Mouse (Mus musculus): Measurements from ENCODE around the gene Wdr74. TPM values are rescaled to one million over a fixed set of nuclear protein-coding genes. Genes with fewer than 3 reads are reported as not detected.

The Wdr74 gene
- polyA plus RNA-seq, 1 experiment, result 50.2 TPM

- TF ChIP-seq POLR2A (IDR thresholded peaks at IDR 0.05; ENCODE audit: extremely low read depth, insufficient read depth, low read length), result no peak
- no peak for TF ChIP-seq CTCF (IDR thresholded peaks at IDR 0.05; ENCODE audit: extremely low read depth, insufficient read depth, low read length)
- H3K4me1 ChIP-seq (ENCODE audit: control insufficient read depth, insufficient read depth, low read length), result peaks cover 6% of the 10 kb centered on the region; the same call in 1 of the 2 replicates
- no peak overlapping the region for H3K4me3 ChIP-seq (ENCODE audit: insufficient read depth, low read length)
- no peak overlapping the region for H3K27ac ChIP-seq (ENCODE audit: insufficient read depth, low read length)
These were observed 28.7 kb upstream of the Wdr74 start for GRCm38 (mm10) chr19:8706930-8707329.

GRCm38 (mm10) chr19:8708954-8709353 lies 26.7 kb upstream of the Wdr74 start:
- Histone ChIP-seq H3K4me3 (ENCODE audit: insufficient read depth, low read length) (no peak overlapping the region), H3K27ac (ENCODE audit: insufficient read depth, low read length) (no peak overlapping the region), H3K4me1 (ENCODE audit: control insufficient read depth, insufficient read depth, low read length) (peaks cover 8% of the 10 kb centered on the region; the same call in 1 of the 2 replicates)
- TF ChIP-seq POLR2A (IDR thresholded peaks at IDR 0.05; ENCODE audit: extremely low read depth, insufficient read depth, low read length) (no peak), CTCF (IDR thresholded peaks at IDR 0.05; ENCODE audit: extremely low read depth, insufficient read depth, low read length) (no peak)

DNA sequence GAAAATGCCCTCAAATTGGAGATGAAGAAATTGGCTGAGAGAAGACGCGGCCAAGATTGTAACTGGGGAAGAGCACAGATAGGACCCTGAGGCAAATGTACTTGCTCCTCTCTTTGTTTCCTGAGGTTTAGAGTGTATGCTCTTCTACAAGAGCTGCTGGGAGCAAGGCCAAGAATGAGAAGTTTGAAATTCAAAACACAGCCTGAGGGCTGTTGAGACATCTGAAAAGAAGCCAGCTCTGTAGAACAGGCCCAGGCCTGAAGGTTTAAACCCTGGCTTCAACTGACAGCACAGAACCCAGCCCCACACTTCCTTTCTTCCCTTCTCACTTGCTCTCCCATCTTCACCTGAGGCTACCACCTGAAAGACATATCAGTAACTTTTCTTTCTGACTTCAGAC lies 25.6 kb upstream of the Wdr74 start:
- no peak for TF ChIP-seq CTCF (IDR thresholded peaks at IDR 0.05; ENCODE audit: extremely low read depth, insufficient read depth, low read length)
- no peak for TF ChIP-seq POLR2A (IDR thresholded peaks at IDR 0.05; ENCODE audit: extremely low read depth, insufficient read depth, low read length)
- 0 out of 2 replicates have a peak overlapping the region, but pooled peaks have one; percentile 23 for H3K27ac ChIP-seq (ENCODE audit: insufficient read depth, low read length)

GRCm38 (mm10) chr19:8711506-8711905 lies 24.1 kb upstream of the Wdr74 start:
- Histone ChIP-seq H3K4me1 (ENCODE audit: control insufficient read depth, insufficient read depth, low read length) (peaks cover 10% of the 10 kb centered on the region; the same call in 1 of the 2 replicates), H3K4me3 (ENCODE audit: insufficient read depth, low read length) (peak overlapping the region; percentile 97; the same call in 1 of the 2 replicates), H3K27ac (ENCODE audit: insufficient read depth, low read length) (0 out of 2 replicates have a peak overlapping the region, but pooled peaks have one; percentile 4)
- no peak for TF ChIP-seq POLR2A (IDR thresholded peaks at IDR 0.05; ENCODE audit: extremely low read depth, insufficient read depth, low read length)
- TF ChIP-seq CTCF (IDR thresholded peaks at IDR 0.05; ENCODE audit: extremely low read depth, insufficient read depth, low read length), result no peak

More for the DNA sequence above, 25.6 kb upstream of the Wdr74 start:
- no peak overlapping the region for H3K4me3 ChIP-seq (ENCODE audit: insufficient read depth, low read length)
- H3K4me1 ChIP-seq (ENCODE audit: control insufficient read depth, insufficient read depth, low read length), result peaks cover 10% of the 10 kb centered on the region; the same call in 1 of the 2 replicates

DNA sequence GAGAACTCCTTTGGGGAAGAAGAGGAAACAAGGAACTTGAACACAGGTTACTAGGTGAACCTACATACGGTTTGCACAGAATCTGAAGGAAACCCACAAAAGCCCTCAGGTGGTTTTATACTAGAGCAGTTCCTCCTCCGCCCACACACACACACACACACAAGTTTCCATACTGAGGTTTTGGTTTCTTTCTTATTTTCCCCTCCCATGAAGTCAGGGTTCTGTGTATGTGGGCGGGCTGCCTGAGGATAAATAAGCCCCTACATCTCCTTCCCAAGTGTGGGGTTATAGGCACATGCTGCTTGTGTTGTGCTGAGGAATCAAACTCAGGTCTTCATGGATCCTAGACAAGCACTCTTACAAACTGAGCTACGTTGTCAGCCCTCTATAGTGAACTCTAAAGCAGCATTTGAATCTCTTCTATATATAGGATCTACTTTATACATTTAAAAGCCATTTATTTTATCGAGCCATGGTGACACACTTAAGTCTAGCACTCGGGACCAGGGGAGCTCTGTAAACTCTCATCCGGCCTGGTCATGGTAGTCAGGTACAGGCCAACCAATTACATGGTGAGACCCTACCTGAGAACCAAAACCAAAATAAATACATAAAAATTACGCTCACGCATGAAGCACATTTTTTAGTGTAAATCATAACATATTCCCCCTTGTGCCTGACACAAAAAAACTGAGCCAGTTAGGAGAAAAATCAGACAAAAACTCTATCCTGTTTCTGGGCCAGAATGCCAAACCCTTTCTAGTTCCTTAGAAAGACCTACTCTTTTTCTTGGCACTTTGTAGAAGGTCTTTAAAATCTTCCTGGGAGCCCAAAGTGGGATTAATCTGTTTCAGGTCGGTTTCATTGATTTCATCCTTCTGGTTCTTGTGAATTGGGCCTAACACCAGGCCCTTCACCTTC lies 23.4 kb upstream of the Wdr74 start:
- TF ChIP-seq CTCF (IDR thresholded peaks at IDR 0.05; ENCODE audit: extremely low read depth, insufficient read depth, low read length) (no peak), POLR2A (IDR thresholded peaks at IDR 0.05; ENCODE audit: extremely low read depth, insufficient read depth, low read length) (no peak)
- peak overlapping the region; percentile 4 for H3K27ac ChIP-seq (ENCODE audit: insufficient read depth, low read length)
- H3K4me1 ChIP-seq (ENCODE audit: control insufficient read depth, insufficient read depth, low read length), result peaks cover 10% of the 10 kb centered on the region; the same call in 1 of the 2 replicates
- peak overlapping the region; percentile 97 for H3K4me3 ChIP-seq (ENCODE audit: insufficient read depth, low read length)

DNA sequence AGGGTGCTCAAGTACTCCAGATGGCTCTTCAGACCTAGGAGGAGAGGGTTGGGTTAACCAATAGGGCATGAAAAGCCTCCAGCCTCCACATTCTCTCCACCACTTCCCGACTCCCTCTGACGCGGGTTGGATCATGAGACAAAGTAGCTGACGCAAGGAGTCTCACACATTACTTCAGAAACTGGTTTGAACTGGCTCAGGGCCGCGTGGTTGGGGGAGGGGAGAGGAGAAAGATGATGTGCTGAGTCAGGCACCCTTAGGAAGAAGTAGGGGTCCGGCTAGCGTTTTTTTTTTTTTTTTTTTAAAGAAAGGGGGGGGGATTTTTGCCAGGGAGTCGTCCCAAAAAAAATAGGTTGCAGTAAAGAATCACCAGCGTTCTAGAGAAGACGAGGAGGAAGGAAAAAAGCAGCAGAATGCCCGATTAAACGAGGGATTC lies 22.7 kb upstream of the Wdr74 start:
- peaks cover 10% of the 10 kb centered on the region; the same call in 1 of the 2 replicates for H3K4me1 ChIP-seq (ENCODE audit: control insufficient read depth, insufficient read depth, low read length)
- H3K27ac ChIP-seq (ENCODE audit: insufficient read depth, low read length), result peak overlapping the region; percentile 93
- TF ChIP-seq POLR2A (IDR thresholded peaks at IDR 0.05; ENCODE audit: extremely low read depth, insufficient read depth, low read length) (0 out of 2 replicates have a peak, but pooled peaks have one; percentile 17), CTCF (IDR thresholded peaks at IDR 0.05; ENCODE audit: extremely low read depth, insufficient read depth, low read length) (no peak)
- peak overlapping the region; percentile 97 for H3K4me3 ChIP-seq (ENCODE audit: insufficient read depth, low read length)

GRCm38 (mm10) chr19:8713306-8713996 lies 22.2 kb upstream of the Wdr74 start:
- TF ChIP-seq CTCF (IDR thresholded peaks at IDR 0.05; ENCODE audit: extremely low read depth, insufficient read depth, low read length) (peak; percentile 32; the same call in 1 of the 2 replicates), POLR2A (IDR thresholded peaks at IDR 0.05; ENCODE audit: extremely low read depth, insufficient read depth, low read length) (peak; percentile 91)
- H3K27ac ChIP-seq (ENCODE audit: insufficient read depth, low read length), result peak overlapping the region; percentile 93
- peak overlapping the region; percentile 97 for H3K4me3 ChIP-seq (ENCODE audit: insufficient read depth, low read length)
- H3K4me1 ChIP-seq (ENCODE audit: control insufficient read depth, insufficient read depth, low read length), result peaks cover 10% of the 10 kb centered on the region; the same call in 1 of the 2 replicates

DNA sequence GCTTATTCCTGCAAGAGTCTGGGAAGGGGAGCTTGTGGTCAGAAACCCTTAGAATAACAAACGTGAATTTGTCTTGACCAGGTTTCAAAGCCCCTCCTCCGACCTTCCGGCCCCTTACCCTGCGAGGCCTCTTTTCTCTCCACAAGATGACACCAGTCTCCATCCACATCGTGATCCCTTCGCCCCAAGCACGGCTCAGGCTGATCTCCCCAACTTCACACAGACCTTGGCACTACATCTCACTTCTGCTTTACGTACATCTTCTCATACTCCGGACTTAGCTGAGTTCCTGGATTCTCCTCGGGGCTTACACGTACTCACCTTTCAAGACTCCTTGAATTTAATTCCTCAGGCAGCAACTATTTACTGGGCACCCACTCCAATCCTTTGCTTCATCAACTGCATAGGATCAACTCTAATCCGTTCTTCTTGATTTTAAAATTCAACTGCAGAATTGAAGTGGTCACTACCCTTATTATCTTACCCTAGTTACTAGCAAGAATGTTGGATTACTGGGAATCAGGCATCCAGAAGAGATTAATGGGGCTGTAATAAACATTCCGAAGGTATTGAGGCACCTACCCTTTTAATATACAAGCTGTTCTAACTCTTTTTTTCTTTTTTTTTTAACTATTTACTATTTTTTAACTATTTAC lies 21.5 kb upstream of the Wdr74 start:
- H3K4me3 ChIP-seq (ENCODE audit: insufficient read depth, low read length), result peak overlapping the region; percentile 97
- TF ChIP-seq CTCF (IDR thresholded peaks at IDR 0.05; ENCODE audit: extremely low read depth, insufficient read depth, low read length), result no peak
- TF ChIP-seq POLR2A (IDR thresholded peaks at IDR 0.05; ENCODE audit: extremely low read depth, insufficient read depth, low read length), result no peak
- peaks cover 10% of the 10 kb centered on the region; the same call in 1 of the 2 replicates for H3K4me1 ChIP-seq (ENCODE audit: control insufficient read depth, insufficient read depth, low read length)
- H3K27ac ChIP-seq (ENCODE audit: insufficient read depth, low read length), result peak overlapping the region; percentile 5; the same call in 1 of the 2 replicates
